Mouse (Mus musculus) kidney, postnatal 0 days (tissue): Measurements from ENCODE around the gene Hnrnpf. TPM values are rescaled to one million over a fixed set of nuclear protein-coding genes. Genes with fewer than 3 reads are reported as not detected.
A peak's percentile ranks its signal among the peaks of the same experiment; 100 is the strongest.

Source experiments
- ATAC-seq: fragments of 200-750 bp; cut with Nextera tagmentation; replicated peaks from 2 replicates; pipeline ENCODE4 v1.8.0; 2017; ENCODE audit warnings: low read depth, moderate number of reproducible peaks, moderate TSS enrichment, moderate library complexity; ENCODE audit not compliant: low FRiP score
- DNase-seq: peaks from one replicate; pipeline ENCODE4 v3.0.0-alpha.2; 2016; ENCODE audit warnings: low spot score
- H3K27ac ChIP-seq: fragments of 300-500 bp; sonication (generic); 2 replicates; pipeline ENCODE4 v1.5.1; 2014; ENCODE audit warnings: mild to moderate bottlenecking
- H3K27me3 ChIP-seq: fragments of 300-500 bp; sonication (generic); 2 replicates; pipeline ENCODE4 v1.6.1; 2014; ENCODE audit warnings: low read length, mixed read lengths; ENCODE audit not compliant: insufficient read depth
- H3K36me3 ChIP-seq: fragments of 300-500 bp; sonication (generic); 2 replicates; pipeline ENCODE4 v1.6.1; 2014; ENCODE audit warnings: low read length, mixed read lengths; ENCODE audit not compliant: insufficient read depth
- H3K4me1 ChIP-seq: fragments of 300-500 bp; sonication (generic); replicated peaks from 2 replicates; pipeline ENCODE4 v1.6.1; 2014; ENCODE audit warnings: antibody characterized with exemption, low read length, mixed read lengths; ENCODE audit not compliant: insufficient read depth
- H3K4me2 ChIP-seq: fragments of 300-500 bp; sonication (generic); 2 replicates; pipeline ENCODE4 v1.6.1; 2014; ENCODE audit warnings: mild to moderate bottlenecking, low read length, moderate library complexity, mixed read lengths
- H3K4me3 ChIP-seq: fragments of 300-500 bp; sonication (generic); replicated peaks from 2 replicates; pipeline ENCODE4 v1.5.1; 2014; ENCODE audit warnings: low read depth, low read length
- H3K9ac ChIP-seq: fragments of 300-500 bp; sonication (generic); 2 replicates; pipeline ENCODE4 v1.6.1; 2014; ENCODE audit warnings: low read depth, low read length
- H3K9me3 ChIP-seq: fragments of 300-500 bp; sonication (generic); replicated peaks from 2 replicates; pipeline ENCODE4 v1.6.1; 2016; ENCODE audit warnings: low read length, inconsistent platforms, mixed read lengths
- CTCF ChIP-seq: IDR thresholded peaks from 2 replicates; pipeline ENCODE4 v1.5.1; 2016; ENCODE audit warnings: antibody characterized with exemption, low read depth, mild to moderate bottlenecking, moderate library complexity
- WGBS: fragments of 180-500 bp; shearing (Covaris S2); extraction: QIAGEN DNeasy Blood & Tissue Kit; methylation state at CpG from one replicate; pipeline ENCODE4 v1.1.7; 2014; 5-methylcytosine and 5-hydroxymethylcytosine counted together
- polyA plus RNA-seq: library from polyadenylated mRNA; unstranded; fragments of >200 nt; fragmentation: Nextera tagmentation; extraction: Ambion mirVana; gene quantifications from 2 replicates; pipeline ENCODE4 v1.2.1, GENCODE M21; 2015

Gene Hnrnpf
- polyA plus RNA-seq, 1 experiment from 2014 or later: 555 TPM

DNA sequence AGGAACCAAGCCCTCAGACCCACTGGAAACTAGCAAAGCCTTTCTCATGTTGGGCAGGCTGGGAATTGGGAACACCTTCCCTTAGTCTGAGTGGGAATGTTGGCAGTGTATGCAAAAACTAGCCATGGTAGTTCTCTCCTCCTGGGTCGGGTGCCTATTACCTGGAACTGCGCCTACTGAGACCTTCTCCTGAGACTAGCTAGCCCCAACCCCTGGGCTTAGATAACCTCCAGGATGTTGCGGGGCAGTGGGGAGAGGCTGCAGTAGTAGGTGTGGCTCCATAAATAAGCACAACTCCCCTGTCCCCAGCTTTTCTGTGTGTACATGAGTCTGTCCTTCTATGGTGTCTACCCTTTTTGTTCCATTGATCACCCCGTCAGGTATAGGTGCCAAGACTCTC, 2.4 kb downstream of the Hnrnpf start:
- no peak overlapping the region for H3K27ac ChIP-seq
- H3K36me3 ChIP-seq: no peaks in the 10 kb centered on the region
- no peak for TF ChIP-seq CTCF
- peaks cover 8% of the 10 kb centered on the region; the same call in 1 of the 2 replicates for H3K4me1 ChIP-seq
- no peak overlapping the region for H3K4me3 ChIP-seq
- DNase-seq: no peak
- ATAC-seq: no peak
- H3K27me3 ChIP-seq: no peaks in the 10 kb centered on the region
- H3K9me3 ChIP-seq: no peaks in the 10 kb centered on the region
- H3K4me2 ChIP-seq: no peak overlapping the region
- H3K9ac ChIP-seq: no peak overlapping the region
- WGBS: 77% methylated on average over 4 of the region's 4 CpGs

DNA sequence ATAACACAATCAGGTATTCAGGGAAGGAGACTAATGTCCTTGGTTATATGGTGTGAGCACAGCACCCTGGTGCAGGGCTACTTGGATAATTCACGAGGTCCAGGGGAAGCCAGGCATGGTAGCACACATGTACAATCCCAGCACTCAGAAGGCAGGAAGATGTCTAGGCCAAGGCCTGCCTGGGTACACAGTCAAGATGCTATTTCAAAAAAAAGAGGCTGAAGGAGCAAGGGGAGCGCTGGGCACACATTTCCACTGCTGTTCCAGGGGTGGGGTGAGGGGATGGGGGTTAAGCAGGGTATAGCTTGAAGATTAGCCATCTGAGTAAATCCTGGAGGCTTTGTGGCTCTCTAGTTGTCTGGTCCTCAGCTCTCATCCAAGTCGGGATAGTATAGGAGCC, 3.7 kb downstream of the Hnrnpf start:
- Histone ChIP-seq H3K4me2 (no peak overlapping the region), H3K4me3 (no peak overlapping the region), H3K27me3 (no peaks in the 10 kb centered on the region), H3K4me1 (peaks cover 8% of the 10 kb centered on the region; the same call in 1 of the 2 replicates), H3K27ac (no peak overlapping the region), H3K9me3 (no peaks in the 10 kb centered on the region), H3K9ac (no peak overlapping the region), H3K36me3 (no peaks in the 10 kb centered on the region)
- 80% methylated on average over 3 of the region's 3 CpGs for WGBS
- no peak for ATAC-seq
- DNase-seq: no peak
- TF ChIP-seq CTCF: no peak

DNA sequence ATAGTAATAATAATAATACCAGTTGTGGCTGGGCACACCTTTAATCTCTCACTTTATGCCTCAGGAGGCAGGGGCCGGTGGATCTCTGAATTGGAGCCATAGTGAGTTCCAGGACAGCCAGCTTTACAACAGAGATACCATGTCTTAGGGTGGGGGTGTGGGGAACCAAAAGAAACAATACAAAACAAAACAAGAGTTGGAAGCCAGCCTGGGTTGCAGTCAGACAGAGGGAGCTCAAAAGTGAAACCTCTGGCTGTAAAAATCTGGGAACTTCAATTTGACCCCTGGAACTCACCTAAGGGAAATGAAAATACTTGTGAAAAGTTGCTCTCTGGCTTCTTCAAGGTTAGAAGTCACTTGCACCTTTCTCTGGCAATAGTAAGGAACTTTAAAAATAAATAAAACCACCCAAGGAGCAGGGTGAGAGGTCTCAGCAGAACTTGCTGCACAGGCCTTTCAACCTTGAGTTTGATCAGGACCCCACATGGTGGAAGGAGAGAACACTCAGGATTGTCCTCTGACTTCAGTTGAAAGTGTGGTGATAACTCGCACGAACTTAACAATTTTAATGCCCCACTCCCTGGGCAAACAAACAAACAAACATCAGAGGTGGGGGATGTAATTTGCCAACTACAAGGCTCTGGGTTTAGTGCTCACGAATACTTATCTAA, 5.3 kb downstream of the Hnrnpf start:
- H3K4me3 ChIP-seq: peak overlapping the region; percentile 88
- H3K27ac ChIP-seq: peak overlapping the region; percentile 90
- WGBS: 14% methylated on average over 4 of the region's 4 CpGs
- no peak for TF ChIP-seq CTCF
- no peaks in the 10 kb centered on the region for H3K27me3 ChIP-seq
- no peak for DNase-seq
- H3K36me3 ChIP-seq: no peaks in the 10 kb centered on the region
- no peak for ATAC-seq
- H3K9me3 ChIP-seq: no peaks in the 10 kb centered on the region
- peaks cover 13% of the 10 kb centered on the region; the same call in 1 of the 2 replicates for H3K4me1 ChIP-seq
- peak overlapping the region; percentile 58; the same call in 1 of the 2 replicates for H3K9ac ChIP-seq
- peak overlapping the region; percentile 69 for H3K4me2 ChIP-seq

DNA sequence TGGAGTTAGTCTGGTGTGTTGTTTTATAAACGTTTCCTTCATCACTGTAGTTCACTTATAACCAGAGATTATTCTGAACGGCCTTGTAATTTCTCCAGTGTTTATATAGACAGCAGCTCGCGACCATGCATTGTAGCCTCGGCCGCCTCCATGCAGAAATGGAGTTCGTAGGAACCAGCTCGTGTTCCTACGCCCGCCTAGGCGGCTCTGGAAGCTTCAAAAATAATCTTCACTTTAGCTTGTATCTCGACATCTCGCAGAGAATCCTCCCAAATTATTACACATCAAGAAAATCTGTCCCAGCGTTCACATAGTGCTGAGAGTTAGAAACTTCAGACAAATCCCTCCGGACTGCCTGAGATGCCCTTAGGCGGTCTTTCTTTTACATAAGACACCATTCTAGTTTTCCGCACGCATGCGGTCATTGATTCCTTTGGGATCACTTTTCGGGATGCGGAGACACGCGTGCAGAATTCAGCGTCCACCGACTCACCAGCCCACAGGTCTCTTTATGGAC, 5.9 kb downstream of the Hnrnpf start:
- Histone ChIP-seq H3K4me1 (peaks cover 10% of the 10 kb centered on the region; the same call in 1 of the 2 replicates), H3K27me3 (no peaks in the 10 kb centered on the region), H3K4me3 (peak overlapping the region; percentile 88), H3K4me2 (peak overlapping the region; percentile 69), H3K9me3 (no peaks in the 10 kb centered on the region), H3K9ac (peak overlapping the region; percentile 58), H3K36me3 (no peaks in the 10 kb centered on the region), H3K27ac (peak overlapping the region; percentile 90)
- TF ChIP-seq CTCF: no peak
- peak; percentile 58 for DNase-seq
- ATAC-seq: no peak
- WGBS: under 1% methylated on average over 25 of the region's 25 CpGs

DNA sequence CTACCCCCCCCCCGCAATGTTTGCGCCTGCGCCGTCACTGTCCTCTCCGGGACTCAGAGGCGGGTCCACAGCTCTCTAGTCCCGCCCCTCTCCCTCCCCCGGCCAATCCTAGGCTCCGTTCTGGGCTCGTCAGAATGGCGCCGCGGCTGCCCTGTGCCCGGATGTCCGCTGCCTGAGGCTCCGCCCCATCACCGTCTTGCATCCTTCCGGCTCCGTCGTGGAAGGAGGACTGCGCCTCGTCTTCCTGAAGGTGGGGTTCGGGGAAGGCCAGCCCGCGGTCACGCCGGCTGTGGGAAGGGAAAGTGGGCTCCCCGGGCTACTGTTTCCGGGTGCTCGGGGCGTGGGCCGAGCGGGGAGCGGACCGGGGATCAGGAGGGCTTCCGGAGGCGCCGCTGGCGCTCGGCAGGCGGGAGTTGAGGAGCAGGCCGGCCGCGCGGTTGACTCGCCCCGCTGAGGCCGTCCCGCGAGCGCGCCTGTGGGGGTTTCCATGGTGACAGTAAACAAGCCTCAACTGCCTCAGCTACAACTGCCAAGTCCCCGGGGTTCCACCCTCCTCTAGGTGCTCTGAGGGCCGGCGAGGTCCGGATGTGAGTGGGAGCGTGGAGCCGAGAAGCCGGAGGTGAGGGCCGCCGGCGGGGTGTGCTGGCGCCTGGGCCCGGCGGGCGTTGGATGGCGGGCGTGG, 6.6 kb downstream of the Hnrnpf start:
- H3K9ac ChIP-seq: peak overlapping the region; percentile 99
- ATAC-seq (peak; percentile 94), DNase-seq (peak; percentile 99)
- no peaks in the 10 kb centered on the region for H3K9me3 ChIP-seq
- peak overlapping the region; percentile 88 for H3K4me3 ChIP-seq
- H3K27me3 ChIP-seq: no peaks in the 10 kb centered on the region
- peak overlapping the region; percentile 99 for H3K27ac ChIP-seq
- no peak for TF ChIP-seq CTCF
- H3K4me1 ChIP-seq: peaks cover 10% of the 10 kb centered on the region; the same call in 1 of the 2 replicates
- 1% methylated on average over 68 of the region's 68 CpGs for WGBS
- H3K36me3 ChIP-seq: no peaks in the 10 kb centered on the region
- H3K4me2 ChIP-seq: peak overlapping the region; percentile 92

DNA sequence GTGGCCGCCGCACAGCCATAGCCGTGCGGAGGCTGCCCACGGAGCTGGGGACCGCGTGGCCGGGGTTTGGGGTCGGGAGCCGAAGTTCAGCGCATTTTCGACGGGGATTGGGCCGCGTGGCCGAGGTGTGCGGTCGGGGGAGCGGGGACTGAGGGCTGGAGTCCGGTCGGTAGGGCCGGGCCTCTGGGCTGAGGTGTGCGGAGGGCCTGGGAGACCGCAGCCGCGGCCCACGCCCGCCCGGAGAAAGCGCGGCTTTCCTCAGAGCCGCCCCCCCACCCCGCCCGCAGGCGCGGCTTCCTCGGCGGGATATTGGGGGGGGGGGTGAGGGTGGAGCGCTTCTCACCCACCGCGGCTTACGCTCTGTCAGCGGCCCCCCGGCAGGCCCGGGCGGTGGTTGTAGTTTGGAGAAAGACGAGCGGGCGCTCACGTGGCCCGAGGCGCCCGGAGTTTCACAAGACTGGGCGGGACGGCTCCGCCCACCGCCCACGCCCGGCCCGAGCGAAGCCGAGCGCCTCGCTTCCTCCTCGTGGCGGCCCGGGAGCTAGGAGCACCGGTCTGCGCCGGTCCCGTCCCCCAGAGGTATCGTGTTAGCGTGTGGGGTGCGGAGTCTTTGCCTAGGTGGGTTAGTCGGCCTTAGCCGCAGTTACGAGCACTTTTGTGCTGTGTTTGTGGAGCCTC, 7.3 kb downstream of the Hnrnpf start:
- TF ChIP-seq CTCF: no peak
- Histone ChIP-seq H3K4me3 (peak overlapping the region; percentile 88), H3K27ac (peak overlapping the region; percentile 99), H3K9ac (peak overlapping the region; percentile 99), H3K9me3 (no peaks in the 10 kb centered on the region), H3K4me2 (peak overlapping the region; percentile 92), H3K27me3 (no peaks in the 10 kb centered on the region), H3K36me3 (no peaks in the 10 kb centered on the region), H3K4me1 (peaks cover 10% of the 10 kb centered on the region; the same call in 1 of the 2 replicates)
- WGBS: under 1% methylated on average over 57 of the region's 77 CpGs
- ATAC-seq: peak; percentile 84
- peak; percentile 93 for DNase-seq
